Mouse (Mus musculus): ENCODE measurements around the gene Ntrk2. TPM values are rescaled to one million over a fixed set of nuclear protein-coding genes. Genes with fewer than 3 reads are reported as not detected.

Ntrk2 gene
- polyA plus RNA-seq, 1 experiment = 6.1 TPM

- no peak for DNase-seq
- Histone ChIP-seq H3K27me3 (replicated peaks; ENCODE audit: control insufficient read depth, insufficient read depth, low read length) (no peaks in the 10 kb centered on the region), H3K36me3 (ENCODE audit: control insufficient read depth, insufficient read depth, low read length) (no peaks in the 10 kb centered on the region), H3K4me1 (ENCODE audit: control insufficient read depth, insufficient read depth, low read length) (no peaks in the 10 kb centered on the region), H3K27ac (ENCODE audit: insufficient read depth, low read depth, low read length) (no peak overlapping the region), H3K4me3 (ENCODE audit: insufficient read depth, low read depth, low read length) (no peak overlapping the region)
- TF ChIP-seq POLR2A (IDR thresholded peaks at IDR 0.05; ENCODE audit: low read depth, low read length) (no peak), CTCF (conservative IDR thresholded peaks at IDR 0.05; ENCODE audit: insufficient read depth, insufficient read length, low read depth, low read length) (no peak)
- 94% methylated on average over 7 of the region's 7 CpGs for WGBS
These were observed 9.0 kb upstream of the Ntrk2 start for GRCm38 (mm10) chr13:58797386-58797785.

- TF ChIP-seq CTCF (conservative IDR thresholded peaks at IDR 0.05; ENCODE audit: insufficient read depth, insufficient read length, low read depth, low read length) (no peak), POLR2A (IDR thresholded peaks at IDR 0.05; ENCODE audit: low read depth, low read length) (no peak)
- H3K27me3 ChIP-seq (replicated peaks; ENCODE audit: control insufficient read depth, insufficient read depth, low read length) = no peaks in the 10 kb centered on the region
- 76% methylated on average over 3 of the region's 3 CpGs for WGBS
These were observed 5.1 kb upstream of the Ntrk2 start for GRCm38 (mm10) chr13:58801291-58801690.

GRCm38 (mm10) chr13:58803882-58804281 is 2.5 kb upstream of the Ntrk2 start:
- Histone ChIP-seq H3K27me3 (replicated peaks; ENCODE audit: control insufficient read depth, insufficient read depth, low read length) (no peaks in the 10 kb centered on the region), H3K36me3 (ENCODE audit: control insufficient read depth, insufficient read depth, low read length) (no peaks in the 10 kb centered on the region), H3K27ac (ENCODE audit: insufficient read depth, low read depth, low read length) (no peak overlapping the region), H3K4me3 (ENCODE audit: insufficient read depth, low read depth, low read length) (no peak overlapping the region), H3K4me1 (ENCODE audit: control insufficient read depth, insufficient read depth, low read length) (no peaks in the 10 kb centered on the region)
- DNase-seq = no peak
- WGBS = 4% methylated on average over 1 of the region's 1 CpGs
- TF ChIP-seq CTCF (conservative IDR thresholded peaks at IDR 0.05; ENCODE audit: insufficient read depth, insufficient read length, low read depth, low read length) (0 out of 2 replicates have a peak, but pooled peaks have one; percentile 1), POLR2A (IDR thresholded peaks at IDR 0.05; ENCODE audit: low read depth, low read length) (no peak)

More at GRCm38 (mm10) chr13:58801291-58801690, 5.1 kb upstream of the Ntrk2 start:
- Histone ChIP-seq H3K27ac (ENCODE audit: insufficient read depth, low read depth, low read length) (no peak overlapping the region), H3K4me3 (ENCODE audit: insufficient read depth, low read depth, low read length) (no peak overlapping the region), H3K4me1 (ENCODE audit: control insufficient read depth, insufficient read depth, low read length) (no peaks in the 10 kb centered on the region), H3K36me3 (ENCODE audit: control insufficient read depth, insufficient read depth, low read length) (no peaks in the 10 kb centered on the region)
- no peak for DNase-seq

- H3K4me1 ChIP-seq (ENCODE audit: control insufficient read depth, insufficient read depth, low read length) = no peaks in the 10 kb centered on the region
- no peak overlapping the region for H3K27ac ChIP-seq (ENCODE audit: insufficient read depth, low read depth, low read length)
- no peak for TF ChIP-seq CTCF (conservative IDR thresholded peaks at IDR 0.05; ENCODE audit: insufficient read depth, insufficient read length, low read depth, low read length)
- no peak for TF ChIP-seq POLR2A (IDR thresholded peaks at IDR 0.05; ENCODE audit: low read depth, low read length)
- WGBS = 87% methylated on average over 11 of the region's 11 CpGs
- DNase-seq = no peak
- H3K4me3 ChIP-seq (ENCODE audit: insufficient read depth, low read depth, low read length) = no peak overlapping the region
- no peaks in the 10 kb centered on the region for H3K36me3 ChIP-seq (ENCODE audit: control insufficient read depth, insufficient read depth, low read length)
- H3K27me3 ChIP-seq (replicated peaks; ENCODE audit: control insufficient read depth, insufficient read depth, low read length) = no peaks in the 10 kb centered on the region
These were observed 536 bp upstream of the Ntrk2 start for GRCm38 (mm10) chr13:58805833-58806232.

- under 1% methylated on average over 34 of the region's 34 CpGs for WGBS
- H3K27me3 ChIP-seq (replicated peaks; ENCODE audit: control insufficient read depth, insufficient read depth, low read length) = no peaks in the 10 kb centered on the region
These were observed 693 bp downstream of the Ntrk2 start for GRCm38 (mm10) chr13:58806896-58807628.

GRCm38 (mm10) chr13:58807629-58808363 is 1.4 kb downstream of the Ntrk2 start:
- Histone ChIP-seq H3K4me3 (ENCODE audit: insufficient read depth, low read depth, low read length) (peak overlapping the region; percentile 30; the same call in 1 of the 2 replicates), H3K4me1 (ENCODE audit: control insufficient read depth, insufficient read depth, low read length) (no peaks in the 10 kb centered on the region), H3K27me3 (replicated peaks; ENCODE audit: control insufficient read depth, insufficient read depth, low read length) (no peaks in the 10 kb centered on the region), H3K27ac (ENCODE audit: insufficient read depth, low read depth, low read length) (no peak overlapping the region), H3K36me3 (ENCODE audit: control insufficient read depth, insufficient read depth, low read length) (no peaks in the 10 kb centered on the region)
- TF ChIP-seq CTCF (conservative IDR thresholded peaks at IDR 0.05; ENCODE audit: insufficient read depth, insufficient read length, low read depth, low read length) = no peak
- TF ChIP-seq POLR2A (IDR thresholded peaks at IDR 0.05; ENCODE audit: low read depth, low read length) = no peak
- no peak for DNase-seq
- 1% methylated on average over 49 of the region's 50 CpGs for WGBS

More at GRCm38 (mm10) chr13:58806896-58807628, 693 bp downstream of the Ntrk2 start:
- Histone ChIP-seq H3K4me1 (ENCODE audit: control insufficient read depth, insufficient read depth, low read length) (no peaks in the 10 kb centered on the region), H3K27ac (ENCODE audit: insufficient read depth, low read depth, low read length) (no peak overlapping the region), H3K36me3 (ENCODE audit: control insufficient read depth, insufficient read depth, low read length) (no peaks in the 10 kb centered on the region), H3K4me3 (ENCODE audit: insufficient read depth, low read depth, low read length) (peak overlapping the region; percentile 30)
- DNase-seq = no peak
- TF ChIP-seq POLR2A (IDR thresholded peaks at IDR 0.05; ENCODE audit: low read depth, low read length) = no peak
- no peak for TF ChIP-seq CTCF (conservative IDR thresholded peaks at IDR 0.05; ENCODE audit: insufficient read depth, insufficient read length, low read depth, low read length)

GRCm38 (mm10) chr13:58808381-58808821 is 2.0 kb downstream of the Ntrk2 start:
- TF ChIP-seq POLR2A (IDR thresholded peaks at IDR 0.05; ENCODE audit: low read depth, low read length) = no peak
- TF ChIP-seq CTCF (conservative IDR thresholded peaks at IDR 0.05; ENCODE audit: insufficient read depth, insufficient read length, low read depth, low read length) = no peak
- 0 out of 2 replicates have a peak overlapping the region, but pooled peaks have one; percentile 30 for H3K4me3 ChIP-seq (ENCODE audit: insufficient read depth, low read depth, low read length)
- H3K27ac ChIP-seq (ENCODE audit: insufficient read depth, low read depth, low read length) = no peak overlapping the region
- H3K27me3 ChIP-seq (replicated peaks; ENCODE audit: control insufficient read depth, insufficient read depth, low read length) = no peaks in the 10 kb centered on the region
- H3K4me1 ChIP-seq (ENCODE audit: control insufficient read depth, insufficient read depth, low read length) = no peaks in the 10 kb centered on the region
- H3K36me3 ChIP-seq (ENCODE audit: control insufficient read depth, insufficient read depth, low read length) = no peaks in the 10 kb centered on the region
- 2% methylated on average over 32 of the region's 32 CpGs for WGBS
- peak; percentile 1 for DNase-seq
